Mouse (Mus musculus) layer of hippocampus, adult 2 months (tissue): ENCODE results near the gene B4gat1. TPM values are rescaled to one million over a fixed set of nuclear protein-coding genes. Genes with fewer than 3 reads are reported as not detected.

Experiments used
- DNase-seq, 2 experiments: peaks; one replicate each; pipeline ENCODE4 v3.0.0; 2022; ENCODE audit warnings: low spot score in 2 of 2
- H3K27ac ChIP-seq: fragments of 200-600 bp; 2 replicates; pipeline ENCODE4 v1.8.1; 2022
- H3K4me3 ChIP-seq: fragments of 200-600 bp; 2 replicates; pipeline ENCODE4 v1.8.1; 2022; ENCODE audit warnings: mild to moderate bottlenecking
- CTCF ChIP-seq: fragments of 200-600 bp; conservative IDR thresholded peaks from 2 replicates; pipeline ENCODE4 v1.8.1; 2022; ENCODE audit warnings: antibody characterized with exemption, mild to moderate bottlenecking, moderate library complexity
- total RNA-seq, 2 experiments: library from RNA; stranded (reverse); gene quantifications; 2 replicates each; pipeline ENCODE4 v1.2.3; 2021

Gene B4gat1
- total RNA-seq, 2 experiments from 2014 or later = 112 to 130 TPM

DNA sequence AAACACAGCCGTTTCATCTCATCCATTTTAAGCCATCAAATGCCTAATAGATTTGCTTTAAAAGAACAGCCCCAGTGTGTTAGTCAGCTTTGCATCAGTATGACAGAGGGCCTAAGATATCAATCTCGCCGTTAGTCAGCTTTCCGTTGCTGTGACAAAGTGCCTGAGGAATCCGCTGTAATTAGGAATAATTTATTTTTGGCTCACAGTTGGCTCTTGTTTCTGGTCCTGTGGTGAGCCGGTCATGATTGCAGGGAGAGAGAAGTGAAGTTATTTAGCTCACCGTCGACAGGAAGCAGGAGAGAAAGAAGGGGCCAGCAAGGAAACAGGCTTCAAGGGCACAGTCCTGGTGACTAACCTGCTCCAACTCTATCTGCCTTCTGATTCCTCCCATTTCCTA, 25.5 kb upstream of the B4gat1 start:
- DNase-seq = no peak
- TF ChIP-seq CTCF = no peak
- Histone ChIP-seq H3K27ac (no peak overlapping the region), H3K4me3 (no peak overlapping the region)

GRCm38 (mm10) chr19:5014961-5015398, 23.6 kb upstream of the B4gat1 start:
- Histone ChIP-seq H3K27ac (no peak overlapping the region), H3K4me3 (no peak overlapping the region)
- TF ChIP-seq CTCF = peak; percentile 86
- DNase-seq = peak in 1 of 2 experiments; percentile 53

- DNase-seq = no peak
- no peak overlapping the region for H3K27ac ChIP-seq
- no peak for TF ChIP-seq CTCF
- no peak overlapping the region for H3K4me3 ChIP-seq
These were observed 22.3 kb upstream of the B4gat1 start for GRCm38 (mm10) chr19:5016221-5016742.

GRCm38 (mm10) chr19:5016782-5017181, 21.8 kb upstream of the B4gat1 start:
- Histone ChIP-seq H3K4me3 (no peak overlapping the region), H3K27ac (no peak overlapping the region)
- DNase-seq = peak in 1 of 2 experiments; percentile 59
- peak; percentile 93 for TF ChIP-seq CTCF

DNA sequence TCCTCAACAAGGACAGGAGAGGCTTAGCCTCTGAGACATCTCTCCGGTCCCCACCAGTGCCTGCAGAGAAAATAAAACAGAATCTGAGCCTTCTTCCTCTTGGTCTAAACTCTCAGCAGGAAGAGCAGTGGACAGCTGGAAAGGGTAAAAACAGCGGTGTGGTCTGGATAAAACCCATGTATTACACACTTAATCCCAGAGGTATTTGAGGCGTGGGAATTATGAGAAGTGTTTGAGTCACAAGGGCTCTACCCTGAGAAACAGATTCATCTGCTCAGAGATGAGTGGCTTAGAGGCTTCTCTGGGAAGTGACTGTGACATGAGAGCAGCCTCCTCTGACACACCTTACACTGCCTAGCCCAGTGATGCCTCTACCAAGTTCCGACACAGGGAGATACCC, 21.0 kb upstream of the B4gat1 start:
- Histone ChIP-seq H3K4me3 (no peak overlapping the region), H3K27ac (no peak overlapping the region)
- DNase-seq = no peak
- no peak for TF ChIP-seq CTCF

GRCm38 (mm10) chr19:5018191-5018590, 20.4 kb upstream of the B4gat1 start:
- TF ChIP-seq CTCF = no peak
- H3K4me3 ChIP-seq = no peak overlapping the region
- no peak overlapping the region for H3K27ac ChIP-seq
- no peak for DNase-seq

GRCm38 (mm10) chr19:5021416-5021815, 17.2 kb upstream of the B4gat1 start:
- no peak overlapping the region for H3K27ac ChIP-seq
- no peak for TF ChIP-seq CTCF
- H3K4me3 ChIP-seq = no peak overlapping the region
- no peak for DNase-seq

DNA sequence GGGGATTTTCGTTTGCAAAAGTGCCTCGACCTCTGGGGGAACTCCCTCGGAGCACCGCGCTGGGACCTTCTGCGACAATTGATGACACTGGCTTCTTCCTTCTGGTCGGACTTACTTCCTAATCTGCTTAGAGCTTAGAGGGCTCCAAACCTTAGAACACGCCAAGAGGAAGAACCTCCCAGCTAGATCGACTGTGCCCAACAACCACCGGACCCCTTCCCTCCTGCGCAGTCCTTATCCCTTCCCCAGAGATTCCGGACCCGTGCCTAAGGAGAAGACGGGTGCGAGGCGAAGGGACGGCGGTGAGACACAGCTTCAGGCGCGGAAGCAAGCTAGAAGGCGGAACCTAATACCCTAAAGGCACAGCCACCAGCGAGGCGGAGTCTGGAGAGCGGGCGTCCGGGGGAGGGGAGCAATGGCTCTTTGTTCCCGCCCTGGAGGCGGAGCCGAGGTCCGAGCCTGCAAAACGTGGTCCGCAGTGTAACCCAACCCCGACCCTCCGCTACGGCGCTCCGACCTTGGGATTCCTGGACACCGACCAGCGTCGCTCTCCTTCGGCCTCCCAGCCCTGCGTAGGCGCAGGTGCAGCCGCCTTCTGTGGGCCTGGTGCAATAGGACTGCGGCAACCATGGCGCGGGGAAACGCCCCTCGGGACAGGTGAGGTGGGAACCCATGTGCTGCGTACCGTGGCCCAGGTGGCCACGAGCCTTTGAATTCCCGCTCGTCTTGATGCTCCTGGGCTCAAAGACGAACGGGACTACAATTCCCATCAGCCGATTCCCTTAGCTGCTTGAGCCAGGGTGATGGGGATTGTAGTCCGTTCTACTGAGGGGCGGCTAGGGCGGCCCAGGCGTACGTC, 14.8 kb upstream of the B4gat1 start, which contains the start of gene Slc29a2:
Gene Slc29a2 (plus strand): TSS at position 240 of the 859 bp plus-strand sequence.
- peak within 1 kb of the TSS; percentile 89 for H3K4me3 ChIP-seq
- DNase-seq = peak; percentile 87 to 93
- peak within 1 kb of the TSS; percentile 90 for H3K27ac ChIP-seq
- no peak for TF ChIP-seq CTCF

- no peak for DNase-seq
- Histone ChIP-seq H3K4me3 (no peak overlapping the region), H3K27ac (no peak overlapping the region)
- TF ChIP-seq CTCF = no peak
These were observed 12.5 kb upstream of the B4gat1 start for GRCm38 (mm10) chr19:5026111-5026510.

- no peak overlapping the region for H3K27ac ChIP-seq
- DNase-seq = no peak
- TF ChIP-seq CTCF = no peak
- H3K4me3 ChIP-seq = no peak overlapping the region
These were observed 5.9 kb upstream of the B4gat1 start for GRCm38 (mm10) chr19:5032686-5033085.

- Histone ChIP-seq H3K27ac (no peak overlapping the region), H3K4me3 (no peak overlapping the region)
- TF ChIP-seq CTCF = no peak
- DNase-seq = no peak
These were observed 2.0 kb upstream of the B4gat1 start for GRCm38 (mm10) chr19:5036577-5036976.

GRCm38 (mm10) chr19:5037678-5038571, 701 bp upstream of the B4gat1 start:
- no peak for TF ChIP-seq CTCF

More at GRCm38 (mm10) chr19:5037678-5038571, 701 bp upstream of the B4gat1 start:
- H3K4me3 ChIP-seq = peak overlapping the region; percentile 92
- DNase-seq = peak; percentile 86
- peak overlapping the region; percentile 96 for H3K27ac ChIP-seq
